Mouse (Mus musculus): Measurements from ENCODE around the gene Gm4302.
"Not testable (repeated sequence)": the region's sequence is repeated elsewhere in the genome, so short reads cannot be mapped to it uniquely, and the experiment has no call there.

Gene Gm4302

DNA sequence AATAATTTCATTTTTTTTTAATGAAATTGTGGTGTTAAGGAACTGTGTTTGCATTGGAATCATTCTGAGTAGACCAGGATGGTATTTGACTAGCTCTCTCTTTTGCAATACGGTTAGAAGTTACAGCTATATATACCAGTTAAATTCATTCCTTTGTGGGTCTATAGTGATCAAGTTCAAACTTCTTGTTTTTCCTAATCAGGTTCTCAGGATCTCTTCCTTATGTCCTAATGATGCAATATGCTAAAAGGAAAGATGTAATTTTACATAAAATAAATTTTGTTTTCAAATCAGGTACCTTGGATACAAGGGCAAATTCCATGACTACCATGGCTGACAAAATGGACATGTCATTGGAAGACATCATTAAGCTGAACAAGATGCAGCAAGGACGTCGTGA lies at the start of gene Gm4302:
TSS of gene Gm4302 (plus strand) at position 301 of the 400 bp plus-strand sequence.
- not testable (repeated sequence) for DNase-seq (ENCODE audit: low read depth, low spot score)

DNA sequence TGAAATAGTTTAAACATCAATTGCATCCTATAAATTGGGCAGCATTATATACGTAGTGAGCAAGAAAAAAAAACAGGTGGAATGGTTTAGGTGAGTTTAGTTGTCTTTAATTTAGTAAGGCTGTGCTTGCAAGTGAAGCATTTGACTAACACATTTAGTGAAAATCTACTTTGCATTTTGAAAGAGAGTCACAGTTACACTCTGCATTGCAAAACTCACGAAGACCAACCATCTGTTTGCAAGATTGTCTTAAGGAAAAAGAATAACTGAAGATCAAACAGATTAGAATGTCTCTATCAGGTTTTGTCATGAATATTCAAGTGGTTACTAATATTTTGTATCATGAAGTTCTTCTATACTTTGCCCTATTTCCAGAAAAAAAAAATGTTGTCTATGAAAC lies 44.5 kb upstream of the Gm4302 start:
- DNase-seq (ENCODE audit: low read depth, low spot score): no peak

DNA sequence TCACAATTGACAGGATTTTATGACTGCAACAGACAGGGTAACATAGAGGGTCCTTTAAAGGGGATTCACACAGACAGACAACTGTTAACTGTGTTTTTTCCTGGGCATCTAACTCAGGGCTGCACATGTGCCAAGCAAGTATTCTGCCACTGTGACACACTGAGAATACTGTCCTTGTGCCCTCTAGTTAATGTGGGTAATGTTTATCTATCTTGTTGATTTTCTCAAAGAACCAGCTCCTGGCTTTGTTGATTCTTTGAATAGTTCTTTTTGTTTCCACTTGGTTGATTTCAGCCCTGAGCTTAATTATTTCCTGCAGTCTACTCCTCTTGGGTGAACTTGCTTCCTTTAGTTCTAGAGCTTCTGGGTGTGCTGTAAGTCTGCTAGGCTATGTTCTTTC lies 40.5 kb upstream of the Gm4302 start:
- DNase-seq (ENCODE audit: low read depth, low spot score): not testable (repeated sequence)

DNA sequence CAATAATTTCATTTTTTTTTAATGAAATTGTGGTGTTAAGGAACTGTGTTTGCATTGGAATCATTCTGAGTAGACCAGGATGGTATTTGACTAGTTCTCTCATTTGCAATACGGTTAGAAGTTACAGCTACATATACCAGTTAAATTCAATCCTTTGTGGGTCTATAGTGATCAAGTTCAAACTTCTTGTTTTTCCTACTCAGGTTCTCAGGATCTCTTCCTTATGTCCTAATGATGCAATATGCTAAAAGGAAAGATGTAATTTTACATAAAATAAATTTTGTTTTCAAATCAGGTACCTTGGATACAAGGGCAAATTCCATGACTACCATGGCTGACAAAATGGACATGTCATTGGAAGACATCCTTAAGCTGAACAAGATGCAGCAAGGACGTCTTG lies 5.3 kb upstream of the Gm4302 start, which contains the start of gene Gm4301:
TSS of gene Gm4301 (plus strand) at position 301 of the 400 bp plus-strand sequence.
- DNase-seq (ENCODE audit: low read depth, low spot score): not testable (repeated sequence)

DNA sequence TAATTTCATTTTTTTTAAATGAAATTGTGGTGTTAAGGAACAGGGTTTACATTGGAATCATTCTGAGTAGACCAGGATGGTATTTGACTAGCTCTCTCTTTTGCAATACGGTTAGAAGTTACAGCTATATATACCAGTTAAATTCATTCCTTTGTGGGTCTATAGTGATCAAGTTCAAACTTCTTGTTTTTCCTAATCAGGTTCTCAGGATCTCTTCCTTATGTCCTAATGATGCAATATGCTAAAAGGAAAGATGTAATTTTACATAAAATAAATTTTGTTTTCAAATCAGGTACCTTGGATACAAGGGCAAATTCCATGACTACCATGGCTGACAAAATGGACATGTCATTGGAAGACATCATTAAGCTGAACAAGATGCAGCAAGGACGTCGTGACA lies 5.0 kb downstream of the Gm4302 start, which contains the start of gene Gm4303:
TSS of gene Gm4303 (plus strand) at position 301 of the 400 bp plus-strand sequence.
- DNase-seq (ENCODE audit: low read depth, low spot score): not testable (repeated sequence)

DNA sequence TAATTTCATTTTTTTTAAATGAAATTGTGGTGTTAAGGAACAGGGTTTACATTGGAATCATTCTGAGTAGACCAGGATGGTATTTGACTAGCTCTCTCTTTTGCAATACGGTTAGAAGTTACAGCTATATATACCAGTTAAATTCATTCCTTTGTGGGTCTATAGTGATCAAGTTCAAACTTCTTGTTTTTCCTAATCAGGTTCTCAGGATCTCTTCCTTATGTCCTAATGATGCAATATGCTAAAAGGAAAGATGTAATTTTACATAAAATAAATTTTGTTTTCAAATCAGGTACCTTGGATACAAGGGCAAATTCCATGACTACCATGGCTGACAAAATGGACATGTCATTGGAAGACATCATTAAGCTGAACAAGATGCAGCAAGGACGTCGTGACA lies 10.2 kb downstream of the Gm4302 start, which contains the start of gene Gm4305:
TSS of gene Gm4305 (plus strand) at position 301 of the 400 bp plus-strand sequence.
- DNase-seq (ENCODE audit: low read depth, low spot score): not testable (repeated sequence)

DNA sequence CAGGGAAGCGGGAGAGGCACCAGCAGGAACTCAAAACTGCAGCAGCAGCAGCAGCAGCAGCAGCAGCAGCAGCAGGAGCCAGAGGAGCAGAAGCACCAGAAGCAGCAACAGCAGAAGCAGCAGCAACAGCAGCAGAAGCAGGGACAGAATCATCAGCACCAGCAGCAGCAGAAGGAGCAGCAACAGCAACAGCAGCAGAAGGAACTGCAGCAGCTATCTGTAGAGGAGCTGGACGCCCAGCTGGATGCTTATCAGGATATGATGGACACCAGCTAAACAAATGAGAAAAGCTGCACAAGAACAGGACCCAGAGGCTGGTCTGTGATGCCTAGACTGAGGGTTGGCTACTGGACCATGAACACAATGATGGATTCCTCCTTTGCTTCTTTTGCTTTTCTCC lies 16.2 kb downstream of the Gm4302 start:
- not testable (repeated sequence) for DNase-seq (ENCODE audit: low read depth, low spot score)

DNA sequence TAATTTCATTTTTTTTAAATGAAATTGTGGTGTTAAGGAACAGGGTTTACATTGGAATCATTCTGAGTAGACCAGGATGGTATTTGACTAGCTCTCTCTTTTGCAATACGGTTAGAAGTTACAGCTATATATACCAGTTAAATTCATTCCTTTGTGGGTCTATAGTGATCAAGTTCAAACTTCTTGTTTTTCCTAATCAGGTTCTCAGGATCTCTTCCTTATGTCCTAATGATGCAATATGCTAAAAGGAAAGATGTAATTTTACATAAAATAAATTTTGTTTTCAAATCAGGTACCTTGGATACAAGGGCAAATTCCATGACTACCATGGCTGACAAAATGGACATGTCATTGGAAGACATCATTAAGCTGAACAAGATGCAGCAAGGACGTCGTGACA lies 20.4 kb downstream of the Gm4302 start, which contains the start of gene Gm4307:
TSS of gene Gm4307 (plus strand) at position 301 of the 400 bp plus-strand sequence.
- DNase-seq (ENCODE audit: low read depth, low spot score): not testable (repeated sequence)

DNA sequence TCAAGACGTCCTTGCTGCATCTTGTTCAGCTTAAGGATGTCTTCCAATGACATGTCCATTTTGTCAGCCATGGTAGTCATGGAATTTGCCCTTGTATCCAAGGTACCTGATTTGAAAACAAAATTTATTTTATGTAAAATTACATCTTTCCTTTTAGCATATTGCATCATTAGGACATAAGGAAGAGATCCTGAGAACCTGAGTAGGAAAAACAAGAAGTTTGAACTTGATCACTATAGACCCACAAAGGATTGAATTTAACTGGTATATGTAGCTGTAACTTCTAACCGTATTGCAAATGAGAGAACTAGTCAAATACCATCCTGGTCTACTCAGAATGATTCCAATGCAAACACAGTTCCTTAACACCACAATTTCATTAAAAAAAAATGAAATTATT lies 41.8 kb downstream of the Gm4302 start, which contains the start of gene Gm4312:
TSS of gene Gm4312 (minus strand) at position 101 of the 400 bp plus-strand sequence.
- DNase-seq (ENCODE audit: low read depth, low spot score): not testable (repeated sequence)
